Mouse (Mus musculus): ENCODE results near the gene H2al1n.
"Not testable (repeated sequence)": the region's sequence is repeated elsewhere in the genome, so short reads cannot be mapped to it uniquely, and the experiment has no call there.

Gene H2al1n

GRCm38 (mm10) chrX:14210848-14211247, at the start of gene H2al1n:
Gene H2al1n, plus strand, starts transcription at chrX:14211148.
- not testable (repeated sequence) for DNase-seq

- no peak for DNase-seq
Measured at GRCm38 (mm10) chrX:14199284-14199683, 11.7 kb upstream of the H2al1n start.

- DNase-seq: no peak
Measured at GRCm38 (mm10) chrX:14206112-14206875, 4.7 kb upstream of the H2al1n start.

GRCm38 (mm10) chrX:14229218-14229617, 18.3 kb downstream of the H2al1n start:
- no peak for DNase-seq

GRCm38 (mm10) chrX:14259597-14260239, 48.8 kb downstream of the H2al1n start:
- no peak for DNase-seq
